ENCODE assay signal across 12 mouse cellular contexts in genomic region chr2:163580069-163580945, GRCm38 (mm10). TPM values are rescaled to one million over a fixed set of nuclear protein-coding genes. Genes with fewer than 3 reads are reported as not detected.
DNase-seq lines count a peak whose midpoint lies in the region.
"Had no signal": no experiment of that assay in that cellular context is flagged by ENCODE, and none has a peak within 500 bp of the region (broad histone marks: within the 10 kb centered on the region; RNA-seq: fewer than 3 reads in every experiment).

No protein-coding gene starts in this region.

- DNase-seq in heart, adult 11 months = peak; percentile 95
- DNase-seq in heart, postnatal 4 days = no peak
- DNase-seq in testis, postnatal 14 days (ENCODE audit: low spot score) = peak; percentile 39
- DNase-seq in testis, postnatal 10 days (ENCODE audit: low spot score) = no peak
- peak; percentile 37 to 47 for DNase-seq in lung, postnatal 4 days
- DNase-seq in thymus, postnatal 25 days = no peak
- DNase-seq in left cerebral cortex, adult 9 months (ENCODE audit: low spot score in 2 of 2) = no peak
- DNase-seq in embryo, embryonic 10.5 days (ENCODE audit: low spot score) = no peak
- DNase-seq: B cell, adult 2 months; cerebellum, adult 11 months; kidney, postnatal 36 days; thymus, postnatal 14 days had no signal

RNA-seq across cellular contexts. Expression of gene Ttpal, which starts 21.8 kb away (rescaled TPM):
- 10 to 100 TPM; 13.1 to 14.0 TPM for total RNA-seq in heart, postnatal 4 days (2021)

Comparison
In these comparisons a context has a peak if more than half of its experiments do, and no peak if none do; other contexts are left out.
1. DNase-seq: peak in heart, adult 11 months (single experiment), testis, postnatal 14 days (single experiment) and lung, postnatal 4 days (2 of 2); none in heart, postnatal 4 days (single experiment), testis, postnatal 10 days (single experiment), thymus, postnatal 25 days (single experiment), left cerebral cortex, adult 9 months (0 of 2) and embryo, embryonic 10.5 days (single experiment).